Mouse (Mus musculus): ENCODE results near the gene Krt33a.

DNA sequence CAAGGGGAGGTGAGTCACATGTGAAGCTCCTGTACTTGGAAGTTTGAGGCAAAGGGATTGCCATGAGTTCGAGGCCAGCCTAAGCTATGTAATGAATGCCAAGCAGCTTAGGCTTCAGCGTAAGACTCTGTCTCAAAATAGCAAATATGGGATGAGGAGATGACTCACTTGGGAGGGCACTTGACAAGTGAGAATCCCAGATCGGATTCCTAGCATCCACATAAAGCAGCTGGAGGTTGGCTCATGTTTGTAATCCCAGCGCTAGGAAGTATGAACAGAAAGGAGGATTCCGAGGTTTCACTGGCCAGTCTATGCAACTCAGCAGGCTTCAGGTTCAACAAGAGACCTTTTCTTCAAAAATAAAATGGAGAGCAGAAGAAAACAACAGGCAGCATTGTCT is 5.4 kb upstream of the Krt33a start:
- TF ChIP-seq EP300 (IDR thresholded peaks at IDR 0.05; ENCODE audit: low read length) (no peak), CTCF (conservative IDR thresholded peaks at IDR 0.05 in 1 of 2, IDR thresholded peaks at IDR 0.05 in 1 of 2; ENCODE audit: low read depth in 2 of 2, low read length in 2 of 2) (no peak), MAFK (IDR thresholded peaks at IDR 0.05; ENCODE audit: insufficient replicate concordance, low read length) (no peak), BHLHE40 (IDR thresholded peaks at IDR 0.05; ENCODE audit: low read depth, low read length) (no peak), POLR2A (IDR thresholded peaks at IDR 0.05; ENCODE audit: low read depth, low read length) (no peak), USF1 (IDR thresholded peaks at IDR 0.05; ENCODE audit: low read depth, low read length) (no peak), MEF2A (IDR thresholded peaks at IDR 0.05; ENCODE audit: borderline replicate concordance, low read depth, low read length) (no peak), NRF1 (IDR thresholded peaks at IDR 0.05; ENCODE audit: low read depth, low read length) (no peak), GABPA (IDR thresholded peaks at IDR 0.05; ENCODE audit: insufficient replicate concordance, low read depth, low read length) (no peak)
